Mouse (Mus musculus): ENCODE results near the gene Camk2n2. TPM values are rescaled to one million over a fixed set of nuclear protein-coding genes. Genes with fewer than 3 reads are reported as not detected.

Gene Camk2n2
- polyA plus RNA-seq, 1 experiment, result 239 TPM

GRCm38 (mm10) chr16:20604705-20605104 is 16.4 kb downstream of the Camk2n2 start:
- TF ChIP-seq POLR2A (IDR thresholded peaks at IDR 0.05; ENCODE audit: borderline replicate concordance, insufficient read depth, low read length) (no peak), CTCF (IDR thresholded peaks at IDR 0.05; ENCODE audit: borderline replicate concordance, insufficient read depth, low read depth, low read length) (no peak)
- no peak for DNase-seq
- Histone ChIP-seq H3K4me1 (ENCODE audit: control insufficient read depth, insufficient read depth, low read length) (no peaks in the 10 kb centered on the region), H3K27me3 (ENCODE audit: control insufficient read depth, insufficient read depth, low read length) (no peaks in the 10 kb centered on the region), H3K27ac (ENCODE audit: insufficient read depth, low read length) (no peak overlapping the region), H3K4me3 (replicated peaks; ENCODE audit: insufficient read depth, low read depth, low read length) (no peak overlapping the region)
- WGBS, result 19% methylated on average over 9 of the region's 9 CpGs

- DNase-seq, result no peak
- Histone ChIP-seq H3K27ac (ENCODE audit: insufficient read depth, low read length) (no peak overlapping the region), H3K4me1 (ENCODE audit: control insufficient read depth, insufficient read depth, low read length) (no peaks in the 10 kb centered on the region), H3K4me3 (replicated peaks; ENCODE audit: insufficient read depth, low read depth, low read length) (no peak overlapping the region), H3K27me3 (ENCODE audit: control insufficient read depth, insufficient read depth, low read length) (no peaks in the 10 kb centered on the region; the same call in 1 of the 2 replicates)
- TF ChIP-seq CTCF (IDR thresholded peaks at IDR 0.05; ENCODE audit: borderline replicate concordance, insufficient read depth, low read depth, low read length), result no peak
- TF ChIP-seq POLR2A (IDR thresholded peaks at IDR 0.05; ENCODE audit: borderline replicate concordance, insufficient read depth, low read length), result no peak
- WGBS, result 13% methylated on average over 5 of the region's 5 CpGs
Measured at GRCm38 (mm10) chr16:20600511-20600910, 20.6 kb downstream of the Camk2n2 start.

- Histone ChIP-seq H3K27me3 (ENCODE audit: control insufficient read depth, insufficient read depth, low read length) (no peaks in the 10 kb centered on the region; the same call in 1 of the 2 replicates), H3K27ac (ENCODE audit: insufficient read depth, low read length) (no peak overlapping the region), H3K4me3 (replicated peaks; ENCODE audit: insufficient read depth, low read depth, low read length) (no peak overlapping the region), H3K4me1 (ENCODE audit: control insufficient read depth, insufficient read depth, low read length) (no peaks in the 10 kb centered on the region)
- TF ChIP-seq CTCF (IDR thresholded peaks at IDR 0.05; ENCODE audit: borderline replicate concordance, insufficient read depth, low read depth, low read length) (no peak), POLR2A (IDR thresholded peaks at IDR 0.05; ENCODE audit: borderline replicate concordance, insufficient read depth, low read length) (no peak)
- WGBS, result 71% methylated on average over 7 of the region's 7 CpGs
- DNase-seq, result no peak
Measured at GRCm38 (mm10) chr16:20596687-20597441, 24.2 kb downstream of the Camk2n2 start.

DNA sequence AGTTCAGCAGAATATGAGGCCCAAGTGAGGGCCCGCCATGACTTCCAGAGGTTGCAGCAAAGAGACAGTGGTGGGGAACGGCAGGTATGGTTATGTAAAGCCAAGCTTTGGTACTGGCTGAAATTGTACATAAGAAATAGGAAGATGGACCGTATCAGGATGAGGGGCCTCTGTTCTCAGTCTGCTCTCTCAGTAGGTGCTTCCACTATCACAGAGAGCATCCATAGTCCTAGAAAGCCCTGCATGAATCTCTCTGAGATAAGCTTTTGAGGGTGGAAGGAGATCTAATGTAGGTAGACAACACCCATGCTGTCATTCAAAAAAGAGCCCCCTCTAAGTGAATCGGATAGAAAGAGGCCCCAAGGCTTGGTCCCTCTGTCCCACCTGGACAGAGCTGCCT is 25.4 kb downstream of the Camk2n2 start:
- DNase-seq, result no peak
- Histone ChIP-seq H3K4me3 (replicated peaks; ENCODE audit: insufficient read depth, low read depth, low read length) (no peak overlapping the region), H3K27me3 (ENCODE audit: control insufficient read depth, insufficient read depth, low read length) (no peaks in the 10 kb centered on the region; the same call in 1 of the 2 replicates), H3K27ac (ENCODE audit: insufficient read depth, low read length) (no peak overlapping the region), H3K4me1 (ENCODE audit: control insufficient read depth, insufficient read depth, low read length) (no peaks in the 10 kb centered on the region)
- TF ChIP-seq CTCF (IDR thresholded peaks at IDR 0.05; ENCODE audit: borderline replicate concordance, insufficient read depth, low read depth, low read length) (no peak), POLR2A (IDR thresholded peaks at IDR 0.05; ENCODE audit: borderline replicate concordance, insufficient read depth, low read length) (no peak)
- 85% methylated on average over 4 of the region's 4 CpGs for WGBS

DNA sequence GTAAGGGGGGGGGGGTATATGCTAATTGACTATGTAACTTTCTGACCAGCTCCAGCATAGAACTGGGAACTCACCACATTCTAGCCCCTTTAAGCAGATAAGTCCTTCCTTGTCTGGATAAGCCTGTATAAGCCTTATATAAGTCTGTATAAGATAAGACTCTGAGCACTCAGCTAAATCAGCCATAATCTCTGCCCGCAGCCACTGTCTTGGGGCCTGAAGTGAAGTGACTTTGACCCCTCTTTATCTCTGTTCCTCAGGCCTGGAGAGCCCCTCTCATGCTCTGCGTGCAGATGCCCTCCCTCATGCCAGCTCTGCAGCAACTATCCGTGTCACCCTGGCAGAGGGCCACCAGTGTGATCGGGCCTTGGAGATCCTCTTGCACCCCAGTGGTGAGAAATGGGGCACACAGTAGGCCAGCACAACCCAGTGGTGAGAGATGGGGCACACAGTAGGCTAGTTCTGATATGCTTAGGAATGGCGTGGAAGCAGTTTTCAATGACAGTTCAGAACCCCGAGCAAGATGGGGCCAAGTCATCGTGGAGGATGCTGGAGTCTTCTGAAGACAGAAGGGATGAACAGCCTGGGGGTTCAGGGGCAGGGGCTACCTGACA is 25.9 kb downstream of the Camk2n2 start:
- 64% methylated on average over 7 of the region's 7 CpGs for WGBS
- DNase-seq, result no peak
- Histone ChIP-seq H3K27ac (ENCODE audit: insufficient read depth, low read length) (no peak overlapping the region), H3K4me1 (ENCODE audit: control insufficient read depth, insufficient read depth, low read length) (no peaks in the 10 kb centered on the region), H3K27me3 (ENCODE audit: control insufficient read depth, insufficient read depth, low read length) (no peaks in the 10 kb centered on the region; the same call in 1 of the 2 replicates), H3K4me3 (replicated peaks; ENCODE audit: insufficient read depth, low read depth, low read length) (no peak overlapping the region)
- TF ChIP-seq CTCF (IDR thresholded peaks at IDR 0.05; ENCODE audit: borderline replicate concordance, insufficient read depth, low read depth, low read length) (no peak), POLR2A (IDR thresholded peaks at IDR 0.05; ENCODE audit: borderline replicate concordance, insufficient read depth, low read length) (no peak)

- WGBS, result 11% methylated on average over 48 of the region's 48 CpGs
- Histone ChIP-seq H3K4me3 (replicated peaks; ENCODE audit: insufficient read depth, low read depth, low read length) (no peak overlapping the region), H3K27ac (ENCODE audit: insufficient read depth, low read length) (no peak overlapping the region), H3K4me1 (ENCODE audit: control insufficient read depth, insufficient read depth, low read length) (no peaks in the 10 kb centered on the region), H3K27me3 (ENCODE audit: control insufficient read depth, insufficient read depth, low read length) (no peaks in the 10 kb centered on the region)
- DNase-seq, result no peak
- TF ChIP-seq POLR2A (IDR thresholded peaks at IDR 0.05; ENCODE audit: borderline replicate concordance, insufficient read depth, low read length) (no peak), CTCF (IDR thresholded peaks at IDR 0.05; ENCODE audit: borderline replicate concordance, insufficient read depth, low read depth, low read length) (no peak)
Measured at GRCm38 (mm10) chr16:20591076-20591705, 29.9 kb downstream of the Camk2n2 start.

DNA sequence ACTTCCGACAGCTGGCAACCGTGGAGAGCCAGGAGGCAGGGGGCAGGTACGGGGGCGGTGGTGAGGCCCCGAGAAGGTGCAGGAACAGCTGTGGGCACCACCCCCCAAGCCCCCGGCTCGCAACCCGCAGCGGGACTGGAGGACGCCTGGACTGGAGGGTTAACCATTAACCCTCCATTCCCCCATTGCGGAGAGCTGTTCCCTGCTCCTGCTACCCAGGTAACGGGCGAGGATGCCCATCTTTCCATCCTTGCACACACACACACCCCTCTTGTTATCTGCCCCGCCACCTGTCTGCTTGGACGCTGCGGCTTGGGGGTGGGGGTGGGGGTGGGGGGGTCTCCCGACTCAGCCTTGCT is 30.4 kb downstream of the Camk2n2 start:
- no peak overlapping the region for H3K27ac ChIP-seq (ENCODE audit: insufficient read depth, low read length)
- 3% methylated on average over 17 of the region's 17 CpGs for WGBS
- H3K4me3 ChIP-seq (replicated peaks; ENCODE audit: insufficient read depth, low read depth, low read length), result peak overlapping the region; percentile 73
- no peaks in the 10 kb centered on the region for H3K4me1 ChIP-seq (ENCODE audit: control insufficient read depth, insufficient read depth, low read length)
- H3K27me3 ChIP-seq (ENCODE audit: control insufficient read depth, insufficient read depth, low read length), result no peaks in the 10 kb centered on the region
- DNase-seq, result no peak
- TF ChIP-seq CTCF (IDR thresholded peaks at IDR 0.05; ENCODE audit: borderline replicate concordance, insufficient read depth, low read depth, low read length) (no peak), POLR2A (IDR thresholded peaks at IDR 0.05; ENCODE audit: borderline replicate concordance, insufficient read depth, low read length) (no peak)

All from cerebellum, adult 2 months (tissue).